Mouse (Mus musculus) midbrain, embryonic 15.5 days (tissue): ENCODE measurements at regions not wholly inside any gene's neighbourhood (a gene's known extent, or its start where the extent isn't known, plus 50 kb on each side); places are given as distances from the start of the nearest gene placed in this dataset.

Source experiments
- ATAC-seq: fragments of 200-750 bp; cut with Nextera tagmentation; replicated peaks from 2 replicates; pipeline ENCODE4 v1.8.0; 2017; ENCODE audit warnings: moderate TSS enrichment
- H3K27ac ChIP-seq: fragments of 300-500 bp; sonication (generic); 2 replicates; pipeline ENCODE4 v1.5.1; 2015; ENCODE audit warnings: mild to moderate bottlenecking, inconsistent platforms
- H3K27me3 ChIP-seq: fragments of 300-500 bp; sonication (generic); replicated peaks from 2 replicates; pipeline ENCODE4 v1.6.1; 2015; ENCODE audit warnings: inconsistent platforms
- H3K36me3 ChIP-seq: fragments of 300-500 bp; sonication (generic); replicated peaks from 2 replicates; pipeline ENCODE4 v1.6.1; 2015; ENCODE audit warnings: inconsistent platforms
- H3K4me1 ChIP-seq: fragments of 300-500 bp; sonication (generic); 2 replicates; pipeline ENCODE4 v1.6.1; 2015; ENCODE audit warnings: inconsistent platforms
- H3K4me2 ChIP-seq: fragments of 300-500 bp; sonication (generic); 2 replicates; pipeline ENCODE4 v1.6.1; 2015; ENCODE audit warnings: inconsistent platforms, mild to moderate bottlenecking, moderate library complexity
- H3K4me3 ChIP-seq: fragments of 300-500 bp; sonication (generic); 2 replicates; pipeline ENCODE4 v1.5.1; 2015; ENCODE audit warnings: mild to moderate bottlenecking, inconsistent platforms
- H3K9ac ChIP-seq: fragments of 300-500 bp; sonication (generic); 2 replicates; pipeline ENCODE4 v1.6.1; 2015; ENCODE audit warnings: mild to moderate bottlenecking, inconsistent platforms
- H3K9me3 ChIP-seq: fragments of 300-500 bp; sonication (generic); 2 replicates; pipeline ENCODE4 v1.6.1; 2016; ENCODE audit warnings: inconsistent platforms
- WGBS: fragments of 180-500 bp; shearing (Covaris S2); methylation state at CpG from one replicate; pipeline ENCODE4 v1.1.7; 2015; ENCODE audit warnings: mixed read lengths; 5-methylcytosine and 5-hydroxymethylcytosine counted together

- WGBS = 46% methylated on average over 19 of the region's 19 CpGs
- Histone ChIP-seq H3K27ac (peak overlapping the region; percentile 43; the same call in 1 of the 2 replicates), H3K36me3 (no peaks in the 10 kb centered on the region), H3K4me2 (peak overlapping the region; percentile 25), H3K9me3 (no peaks in the 10 kb centered on the region), H3K4me3 (no peak overlapping the region), H3K27me3 (no peaks in the 10 kb centered on the region), H3K9ac (no peak overlapping the region), H3K4me1 (peaks cover 7% of the 10 kb centered on the region; the same call in 1 of the 2 replicates)
- ATAC-seq = peak; percentile 71
These were observed 194.1 kb downstream of the Gm13691 start for GRCm38 (mm10) chr2:84184288-84185015.

- 79% methylated on average over 7 of the region's 7 CpGs for WGBS
These were observed 194.6 kb downstream of the Gm13691 start for GRCm38 (mm10) chr2:84185016-84185330.

GRCm38 (mm10) chr2:84186126-84186701 is 195.9 kb downstream of the Gm13691 start:
- no peaks in the 10 kb centered on the region for H3K27me3 ChIP-seq
- no peak overlapping the region for H3K4me2 ChIP-seq
- 46% methylated on average over 9 of the region's 9 CpGs for WGBS
- no peaks in the 10 kb centered on the region for H3K36me3 ChIP-seq
- peaks cover 7% of the 10 kb centered on the region; the same call in 1 of the 2 replicates for H3K4me1 ChIP-seq
- H3K27ac ChIP-seq = no peak overlapping the region
- no peak overlapping the region for H3K4me3 ChIP-seq
- peak; percentile 60 for ATAC-seq
- no peaks in the 10 kb centered on the region for H3K9me3 ChIP-seq
- no peak overlapping the region for H3K9ac ChIP-seq

More at GRCm38 (mm10) chr2:84185016-84185330, 194.6 kb downstream of the Gm13691 start:
- Histone ChIP-seq H3K27me3 (no peaks in the 10 kb centered on the region), H3K9ac (no peak overlapping the region), H3K4me2 (peak overlapping the region; percentile 25), H3K4me3 (no peak overlapping the region), H3K4me1 (peaks cover 7% of the 10 kb centered on the region; the same call in 1 of the 2 replicates), H3K36me3 (no peaks in the 10 kb centered on the region), H3K9me3 (no peaks in the 10 kb centered on the region), H3K27ac (no peak overlapping the region)
- ATAC-seq = no peak

- WGBS = 93% methylated on average over 4 of the region's 4 CpGs
- H3K27me3 ChIP-seq = no peaks in the 10 kb centered on the region
These were observed 197.1 kb downstream of the Gm13691 start for GRCm38 (mm10) chr2:84187456-84187855.

GRCm38 (mm10) chr2:84189302-84189701 is 198.9 kb downstream of the Gm13691 start:
- 91% methylated on average over 3 of the region's 3 CpGs for WGBS
- no peak overlapping the region for H3K4me3 ChIP-seq
- no peaks in the 10 kb centered on the region for H3K36me3 ChIP-seq
- H3K4me1 ChIP-seq = peaks cover 3% of the 10 kb centered on the region; the same call in 1 of the 2 replicates
- no peaks in the 10 kb centered on the region for H3K27me3 ChIP-seq
- no peak overlapping the region for H3K4me2 ChIP-seq
- no peaks in the 10 kb centered on the region for H3K9me3 ChIP-seq
- no peak overlapping the region for H3K27ac ChIP-seq
- H3K9ac ChIP-seq = no peak overlapping the region
- no peak for ATAC-seq

More at GRCm38 (mm10) chr2:84187456-84187855, 197.1 kb downstream of the Gm13691 start:
- H3K4me1 ChIP-seq = peaks cover 7% of the 10 kb centered on the region; the same call in 1 of the 2 replicates
- H3K27ac ChIP-seq = no peak overlapping the region
- no peaks in the 10 kb centered on the region for H3K36me3 ChIP-seq
- H3K9me3 ChIP-seq = no peaks in the 10 kb centered on the region
- H3K9ac ChIP-seq = no peak overlapping the region
- no peak overlapping the region for H3K4me3 ChIP-seq
- no peak for ATAC-seq
- no peak overlapping the region for H3K4me2 ChIP-seq

- H3K4me3 ChIP-seq = no peak overlapping the region
- H3K27ac ChIP-seq = no peak overlapping the region
- ATAC-seq = no peak
- H3K4me1 ChIP-seq = no peaks in the 10 kb centered on the region
- no peaks in the 10 kb centered on the region for H3K9me3 ChIP-seq
- H3K9ac ChIP-seq = no peak overlapping the region
- WGBS = 69% methylated on average over 1 of the region's 1 CpGs
- no peak overlapping the region for H3K4me2 ChIP-seq
- H3K36me3 ChIP-seq = no peaks in the 10 kb centered on the region
- H3K27me3 ChIP-seq = no peaks in the 10 kb centered on the region
These were observed 208.1 kb downstream of the Calcrl start for GRCm38 (mm10) chr2:84217116-84217515.

- Histone ChIP-seq H3K4me3 (no peak overlapping the region), H3K9me3 (no peaks in the 10 kb centered on the region), H3K4me2 (no peak overlapping the region), H3K27ac (no peak overlapping the region), H3K36me3 (no peaks in the 10 kb centered on the region), H3K9ac (no peak overlapping the region), H3K27me3 (no peaks in the 10 kb centered on the region), H3K4me1 (no peaks in the 10 kb centered on the region)
- 100% methylated on average over 1 of the region's 1 CpGs for WGBS
- ATAC-seq = no peak
These were observed 203.2 kb downstream of the Calcrl start for GRCm38 (mm10) chr2:84222049-84222448.

- no peaks in the 10 kb centered on the region for H3K27me3 ChIP-seq
- no peaks in the 10 kb centered on the region for H3K9me3 ChIP-seq
- no peak overlapping the region for H3K4me3 ChIP-seq
- no peaks in the 10 kb centered on the region for H3K4me1 ChIP-seq
- 74% methylated on average over 3 of the region's 3 CpGs for WGBS
- no peak overlapping the region for H3K4me2 ChIP-seq
- ATAC-seq = no peak
- H3K9ac ChIP-seq = no peak overlapping the region
- no peaks in the 10 kb centered on the region for H3K36me3 ChIP-seq
- H3K27ac ChIP-seq = no peak overlapping the region
These were observed 195.4 kb downstream of the Calcrl start for GRCm38 (mm10) chr2:84229777-84230176.

GRCm38 (mm10) chr2:84235641-84236040 is 189.6 kb downstream of the Calcrl start:
- no peaks in the 10 kb centered on the region for H3K4me1 ChIP-seq
- no peak for ATAC-seq
- H3K27me3 ChIP-seq = no peaks in the 10 kb centered on the region
- 85% methylated on average over 4 of the region's 4 CpGs for WGBS
- H3K9me3 ChIP-seq = no peaks in the 10 kb centered on the region
- H3K9ac ChIP-seq = no peak overlapping the region
- H3K36me3 ChIP-seq = no peaks in the 10 kb centered on the region
- no peak overlapping the region for H3K4me2 ChIP-seq
- no peak overlapping the region for H3K4me3 ChIP-seq
- no peak overlapping the region for H3K27ac ChIP-seq

- 11% methylated on average over 4 of the region's 4 CpGs for WGBS
- H3K9ac ChIP-seq = no peak overlapping the region
- H3K36me3 ChIP-seq = no peaks in the 10 kb centered on the region
These were observed 184.0 kb downstream of the Calcrl start for GRCm38 (mm10) chr2:84241244-84241643.

GRCm38 (mm10) chr2:84241986-84242385 is 183.2 kb downstream of the Calcrl start:
- Histone ChIP-seq H3K4me2 (no peak overlapping the region), H3K27me3 (no peaks in the 10 kb centered on the region), H3K4me1 (no peaks in the 10 kb centered on the region), H3K36me3 (no peaks in the 10 kb centered on the region), H3K9me3 (no peaks in the 10 kb centered on the region), H3K4me3 (no peak overlapping the region), H3K27ac (no peak overlapping the region), H3K9ac (no peak overlapping the region)
- ATAC-seq = peak; percentile 65; the same call in 1 of the 2 replicates
- WGBS = 16% methylated on average over 1 of the region's 1 CpGs

More at GRCm38 (mm10) chr2:84241244-84241643, 184.0 kb downstream of the Calcrl start:
- 0 out of 2 replicates have a peak, but pooled peaks have one; percentile 52 for ATAC-seq
- Histone ChIP-seq H3K4me3 (no peak overlapping the region), H3K4me2 (no peak overlapping the region), H3K27me3 (no peaks in the 10 kb centered on the region), H3K4me1 (no peaks in the 10 kb centered on the region), H3K27ac (no peak overlapping the region), H3K9me3 (no peaks in the 10 kb centered on the region)

- H3K27me3 ChIP-seq = no peaks in the 10 kb centered on the region
- no peak overlapping the region for H3K4me3 ChIP-seq
- no peaks in the 10 kb centered on the region for H3K4me1 ChIP-seq
- 86% methylated on average over 2 of the region's 2 CpGs for WGBS
- H3K27ac ChIP-seq = no peak overlapping the region
- no peaks in the 10 kb centered on the region for H3K9me3 ChIP-seq
- no peaks in the 10 kb centered on the region for H3K36me3 ChIP-seq
- no peak overlapping the region for H3K9ac ChIP-seq
- H3K4me2 ChIP-seq = no peak overlapping the region
- no peak for ATAC-seq
These were observed 179.3 kb downstream of the Calcrl start for GRCm38 (mm10) chr2:84245900-84246299.

GRCm38 (mm10) chr2:84246562-84246961 is 178.6 kb downstream of the Calcrl start:
- no peaks in the 10 kb centered on the region for H3K4me1 ChIP-seq
- no peak overlapping the region for H3K4me2 ChIP-seq
- H3K27ac ChIP-seq = no peak overlapping the region
- ATAC-seq = no peak
- H3K36me3 ChIP-seq = no peaks in the 10 kb centered on the region
- H3K27me3 ChIP-seq = no peaks in the 10 kb centered on the region
- WGBS = 79% methylated on average over 2 of the region's 2 CpGs
- H3K9me3 ChIP-seq = no peaks in the 10 kb centered on the region
- no peak overlapping the region for H3K9ac ChIP-seq
- H3K4me3 ChIP-seq = no peak overlapping the region
